Mouse (Mus musculus) intestine, embryonic 16.5 days (tissue): ENCODE measurements around the gene Rps4x. TPM values are rescaled to one million over a fixed set of nuclear protein-coding genes. Genes with fewer than 3 reads are reported as not detected.

Experiments
- ATAC-seq: fragments of 200-750 bp; cut with Nextera tagmentation; 2 replicates; pipeline ENCODE4 v1.8.0; 2017; ENCODE audit warnings: moderate TSS enrichment, moderate library complexity
- H3K27ac ChIP-seq: fragments of 300-500 bp; sonication (generic); 2 replicates; pipeline ENCODE4 v1.5.1; 2014; ENCODE audit warnings: mild to moderate bottlenecking, low read length
- H3K27me3 ChIP-seq: fragments of 300-500 bp; sonication (generic); replicated peaks from 2 replicates; pipeline ENCODE4 v1.6.1; 2014; ENCODE audit warnings: low read length, control low read depth, mixed read lengths; ENCODE audit not compliant: control insufficient read depth, insufficient read depth
- H3K36me3 ChIP-seq: fragments of 300-500 bp; sonication (generic); 2 replicates; pipeline ENCODE4 v1.6.1; 2014; ENCODE audit warnings: low read length, control low read depth; ENCODE audit not compliant: control insufficient read depth, insufficient read depth
- H3K4me1 ChIP-seq: fragments of 300-500 bp; sonication (generic); 2 replicates; pipeline ENCODE4 v1.6.1; 2014; ENCODE audit warnings: low read length, control low read depth, mixed read lengths; ENCODE audit not compliant: control insufficient read depth, insufficient read depth
- H3K4me2 ChIP-seq: fragments of 300-500 bp; sonication (generic); 2 replicates; pipeline ENCODE4 v1.6.1; 2014; ENCODE audit warnings: low read depth, low read length, control low read depth
- H3K4me3 ChIP-seq: fragments of 300-500 bp; sonication (generic); 2 replicates; pipeline ENCODE4 v1.5.1; 2014; ENCODE audit warnings: mild to moderate bottlenecking, low read length
- H3K9ac ChIP-seq: fragments of 300-500 bp; sonication (generic); 2 replicates; pipeline ENCODE4 v1.6.1; 2014; ENCODE audit warnings: low read depth, low read length
- H3K9me3 ChIP-seq: fragments of 300-500 bp; sonication (generic); 2 replicates; pipeline ENCODE4 v1.6.1; 2016; ENCODE audit warnings: low read length, control low read depth; ENCODE audit not compliant: control insufficient read depth
- WGBS: fragments of 180-500 bp; shearing (Covaris S2); extraction: QIAGEN DNeasy Blood & Tissue Kit; methylation state at CpG from one replicate; pipeline ENCODE4 v1.1.7; 2014; 5-methylcytosine and 5-hydroxymethylcytosine counted together
- polyA plus RNA-seq: library from polyadenylated mRNA; unstranded; fragments of >200 nt; fragmentation: Nextera tagmentation; extraction: Ambion mirVana; gene quantifications from 2 replicates; pipeline ENCODE4 v1.2.1, GENCODE M21; 2015

Gene Rps4x
- polyA plus RNA-seq, 1 experiment from 2014 or later, result 696 TPM

GRCm38 (mm10) chrX:102141157-102141556, 48.0 kb downstream of the Rps4x start:
- H3K9me3 ChIP-seq, result no peaks in the 10 kb centered on the region
- H3K4me2 ChIP-seq, result no peak overlapping the region
- no peak overlapping the region for H3K9ac ChIP-seq
- no peak overlapping the region for H3K27ac ChIP-seq
- no peak overlapping the region for H3K4me3 ChIP-seq
- no peaks in the 10 kb centered on the region for H3K27me3 ChIP-seq
- H3K36me3 ChIP-seq, result no peaks in the 10 kb centered on the region
- no peak for ATAC-seq
- WGBS, result 54% methylated on average over 1 of the region's 1 CpGs
- H3K4me1 ChIP-seq, result no peaks in the 10 kb centered on the region

Other genes starting within 250 kb of the Rps4x start
- 1.0 and 1.5 TPM in 2 replicates for gene Rtl5, start 118.1 kb downstream of the Rps4x start, polyA plus RNA-seq
- 44.1 and 49.4 TPM in 2 replicates for gene Pin4, start 69.9 kb downstream of the Rps4x start, polyA plus RNA-seq
- 7.7 and 7.8 TPM in 2 replicates for gene Ercc6l, start 32.3 kb downstream of the Rps4x start, polyA plus RNA-seq
- gene Cited1, start 62.8 kb upstream of the Rps4x start, polyA plus RNA-seq, result 4.4 and 4.7 TPM in 2 replicates